Mouse (Mus musculus): Measurements from ENCODE around the gene Lrrk1.
A peak's percentile ranks its signal among the peaks of the same experiment; 100 is the strongest.

DNA sequence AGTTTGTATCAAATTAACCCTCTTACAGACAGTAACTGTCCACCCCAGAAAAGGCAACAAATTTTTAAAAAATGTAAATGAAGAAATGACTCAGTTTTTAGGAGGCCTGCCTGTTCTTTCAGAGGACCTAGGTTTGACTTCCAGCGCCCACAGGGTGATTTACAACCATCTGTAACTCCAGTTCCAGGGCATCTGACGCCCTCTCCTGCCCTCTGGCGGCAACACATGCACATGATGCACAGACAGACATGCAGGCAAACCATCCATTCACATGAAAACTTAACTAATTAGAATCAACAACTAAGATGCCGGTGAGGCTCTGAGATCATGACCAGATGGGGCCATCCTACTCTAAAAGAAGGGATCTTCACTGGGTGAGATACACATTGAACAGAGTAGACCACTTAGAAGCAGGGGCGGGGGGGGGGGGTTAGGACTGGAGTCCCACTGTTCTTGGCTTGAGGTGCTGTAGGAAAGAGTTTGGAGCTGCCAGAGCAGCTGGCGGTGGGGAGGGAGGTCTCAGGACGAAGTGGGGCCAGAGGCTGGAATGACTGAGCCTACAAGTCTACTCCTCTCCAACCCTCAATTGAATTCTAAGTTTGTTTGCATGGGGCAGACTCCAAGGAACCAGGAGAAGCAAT, 206.0 kb downstream of the Lrrk1 start:
- peak; percentile 27; the same call in 1 of the 2 replicates for TF ChIP-seq CTCF (IDR thresholded peaks at IDR 0.05; ENCODE audit: borderline replicate concordance, insufficient read depth, low read length)
- TF ChIP-seq POLR2A (IDR thresholded peaks at IDR 0.05; ENCODE audit: low read depth, low read length) = no peak
